Mouse (Mus musculus): ENCODE results near the gene Olfr64. TPM values are rescaled to one million over a fixed set of nuclear protein-coding genes. Genes with fewer than 3 reads are reported as not detected.

Olfr64 gene
- polyA plus RNA-seq (2016; fragmentation: Nextera tagmentation; extraction: Ambion mirVana), result not detected in 2 replicates

DNA sequence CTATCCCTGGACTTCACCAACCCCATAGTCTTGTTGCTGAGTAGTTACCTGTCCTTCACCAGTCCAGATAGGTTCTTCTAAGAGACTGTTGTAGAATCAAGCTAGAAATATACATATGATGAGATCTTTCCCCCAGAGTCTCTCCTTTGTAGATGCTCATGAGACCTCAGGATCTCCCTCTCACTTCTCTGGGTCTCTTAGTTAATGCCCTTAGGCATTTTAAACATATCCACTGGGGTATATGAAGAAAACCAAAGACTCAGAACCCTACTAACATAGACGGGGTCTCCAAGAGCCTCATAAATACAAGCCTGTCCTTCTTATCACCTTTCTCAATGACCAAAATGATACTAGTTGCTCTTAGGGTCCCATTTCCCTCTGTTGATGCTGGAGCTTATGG lies at the start of gene Olfr64:
Gene Olfr64, minus strand, starts transcription at position 101 of the 400 bp plus-strand sequence.
- H3K36me3 ChIP-seq, result no peaks in the 10 kb centered on the region
- H3K4me3 ChIP-seq (replicated peaks), result no peak within 1 kb of the TSS
- H3K27me3 ChIP-seq, result no peaks in the 10 kb centered on the region
- no peak within 1 kb of the TSS for H3K27ac ChIP-seq
- no peak within 1 kb of the TSS for H3K9ac ChIP-seq (replicated peaks)
- 72% methylated on average over 1 of the region's 1 CpGs for WGBS
- no peaks in the 10 kb centered on the region for H3K9me3 ChIP-seq
- H3K4me2 ChIP-seq, result no peak within 1 kb of the TSS
- no peaks in the 10 kb centered on the region for H3K4me1 ChIP-seq (replicated peaks)
- no peak for ATAC-seq (ENCODE audit: insufficient number of reproducible peaks, insufficient read depth, low FRiP score, low TSS enrichment, low read depth)

DNA sequence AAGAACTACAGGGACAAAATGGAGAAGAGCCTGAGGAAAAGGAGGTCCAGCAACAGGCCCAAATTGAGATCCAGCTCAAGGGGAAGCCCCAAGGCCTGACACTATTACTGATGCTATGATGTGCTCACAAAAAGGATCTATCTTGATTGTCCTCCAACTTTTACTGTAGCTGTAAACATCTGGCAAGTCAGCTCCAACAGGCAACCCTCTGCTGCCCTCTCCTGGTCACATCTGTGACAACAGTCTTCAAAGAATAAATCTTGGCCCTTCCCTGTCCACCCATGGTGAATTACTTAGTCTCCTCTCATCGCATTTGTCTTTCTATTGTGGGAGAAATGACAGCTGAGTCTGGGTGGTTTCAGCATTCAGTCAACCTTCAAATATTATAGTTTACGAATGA lies 48.4 kb upstream of the Olfr64 start:
- 34% methylated on average over 2 of the region's 2 CpGs for WGBS
- H3K4me1 ChIP-seq (replicated peaks), result no peaks in the 10 kb centered on the region

GRCm38 (mm10) chr7:103934264-103934663 lies 40.0 kb upstream of the Olfr64 start, which contains the start of gene Olfr632:
Gene Olfr632, plus strand, starts transcription at chr7:103934347.
- H3K4me1 ChIP-seq (replicated peaks), result no peaks in the 10 kb centered on the region
- no peak within 1 kb of the TSS for H3K4me3 ChIP-seq (replicated peaks)
- no peak within 1 kb of the TSS for H3K9ac ChIP-seq (replicated peaks)
- H3K27ac ChIP-seq, result no peak within 1 kb of the TSS
- no peaks in the 10 kb centered on the region for H3K9me3 ChIP-seq
- no peaks in the 10 kb centered on the region for H3K36me3 ChIP-seq
- H3K4me2 ChIP-seq, result no peak within 1 kb of the TSS
- no peaks in the 10 kb centered on the region for H3K27me3 ChIP-seq
- WGBS, result 73% methylated on average over 2 of the region's 2 CpGs
- no peak for ATAC-seq (ENCODE audit: insufficient number of reproducible peaks, insufficient read depth, low FRiP score, low TSS enrichment, low read depth)

More for the DNA sequence above, 48.4 kb upstream of the Olfr64 start:
- Histone ChIP-seq H3K4me2 (no peak overlapping the region), H3K27ac (no peak overlapping the region), H3K27me3 (no peaks in the 10 kb centered on the region), H3K36me3 (no peaks in the 10 kb centered on the region), H3K9me3 (no peaks in the 10 kb centered on the region), H3K9ac (replicated peaks) (no peak overlapping the region), H3K4me3 (replicated peaks) (no peak overlapping the region)
- no peak for ATAC-seq (ENCODE audit: insufficient number of reproducible peaks, insufficient read depth, low FRiP score, low TSS enrichment, low read depth)

GRCm38 (mm10) chr7:103928525-103928924 lies 34.2 kb upstream of the Olfr64 start, which contains the start of gene Olfr631:
Gene Olfr631, plus strand, starts transcription at chr7:103928825.
- H3K36me3 ChIP-seq, result no peaks in the 10 kb centered on the region
- ATAC-seq (ENCODE audit: insufficient number of reproducible peaks, insufficient read depth, low FRiP score, low TSS enrichment, low read depth), result no peak
- no peak within 1 kb of the TSS for H3K9ac ChIP-seq (replicated peaks)
- no peaks in the 10 kb centered on the region for H3K27me3 ChIP-seq
- H3K4me3 ChIP-seq (replicated peaks), result no peak within 1 kb of the TSS
- no peaks in the 10 kb centered on the region for H3K9me3 ChIP-seq
- H3K4me1 ChIP-seq (replicated peaks), result no peaks in the 10 kb centered on the region
- no peak within 1 kb of the TSS for H3K27ac ChIP-seq
- no peak within 1 kb of the TSS for H3K4me2 ChIP-seq

DNA sequence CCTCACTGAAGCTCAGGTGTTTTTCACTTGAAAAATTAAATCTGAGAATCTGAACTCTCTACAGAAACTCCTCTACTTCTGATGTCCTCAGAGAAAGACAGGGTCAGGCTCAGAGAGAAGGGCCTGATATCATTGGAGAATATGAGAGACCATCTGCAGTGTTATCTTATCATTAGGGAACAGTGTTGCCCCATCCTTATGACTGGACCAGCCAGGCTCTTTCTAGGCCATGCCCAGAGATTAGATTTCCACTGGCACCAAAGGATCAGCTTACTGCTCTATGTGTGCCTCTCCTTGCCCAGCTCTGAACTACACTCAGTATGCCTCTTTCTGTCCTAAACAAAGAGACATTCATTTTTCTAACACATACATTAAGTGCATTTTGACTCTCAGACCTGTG lies 21.1 kb upstream of the Olfr64 start:
- Histone ChIP-seq H3K36me3 (no peaks in the 10 kb centered on the region), H3K9ac (replicated peaks) (no peak overlapping the region), H3K4me3 (replicated peaks) (no peak overlapping the region), H3K4me1 (replicated peaks) (no peaks in the 10 kb centered on the region), H3K27ac (no peak overlapping the region), H3K4me2 (no peak overlapping the region), H3K9me3 (no peaks in the 10 kb centered on the region), H3K27me3 (no peaks in the 10 kb centered on the region)
- no peak for ATAC-seq (ENCODE audit: insufficient number of reproducible peaks, insufficient read depth, low FRiP score, low TSS enrichment, low read depth)

DNA sequence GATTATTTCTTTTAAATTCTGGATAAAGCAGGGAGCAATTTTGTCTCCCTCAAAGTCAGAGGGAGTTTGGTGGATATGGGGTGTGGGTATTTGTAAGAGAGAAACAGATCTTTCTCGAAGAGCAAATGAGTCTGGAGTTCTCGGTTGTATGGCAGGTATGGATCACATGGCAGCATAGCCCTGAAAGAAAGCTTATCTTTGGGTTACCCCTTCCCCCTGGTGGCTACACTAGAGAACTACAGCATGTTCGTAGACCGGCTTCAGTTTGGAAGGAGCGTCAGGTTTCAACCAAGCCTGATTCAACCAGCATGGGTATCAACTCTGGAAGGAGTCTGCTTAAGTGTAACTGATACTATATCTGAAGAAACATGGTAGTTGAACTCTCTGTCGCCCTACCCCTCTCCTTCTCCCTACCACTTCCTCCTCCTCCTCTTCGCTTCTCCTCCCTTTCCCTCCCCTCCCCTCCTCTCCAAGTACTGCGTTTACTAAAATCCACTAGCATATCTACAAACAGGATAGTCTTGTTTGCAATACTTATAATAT lies 18.8 kb upstream of the Olfr64 start:
- Histone ChIP-seq H3K4me3 (replicated peaks) (no peak overlapping the region), H3K4me1 (replicated peaks) (no peaks in the 10 kb centered on the region), H3K9ac (replicated peaks) (no peak overlapping the region), H3K27ac (no peak overlapping the region), H3K9me3 (no peaks in the 10 kb centered on the region), H3K4me2 (no peak overlapping the region), H3K27me3 (no peaks in the 10 kb centered on the region), H3K36me3 (no peaks in the 10 kb centered on the region)
- no peak for ATAC-seq (ENCODE audit: insufficient number of reproducible peaks, insufficient read depth, low FRiP score, low TSS enrichment, low read depth)
- WGBS, result 44% methylated on average over 8 of the region's 8 CpGs

DNA sequence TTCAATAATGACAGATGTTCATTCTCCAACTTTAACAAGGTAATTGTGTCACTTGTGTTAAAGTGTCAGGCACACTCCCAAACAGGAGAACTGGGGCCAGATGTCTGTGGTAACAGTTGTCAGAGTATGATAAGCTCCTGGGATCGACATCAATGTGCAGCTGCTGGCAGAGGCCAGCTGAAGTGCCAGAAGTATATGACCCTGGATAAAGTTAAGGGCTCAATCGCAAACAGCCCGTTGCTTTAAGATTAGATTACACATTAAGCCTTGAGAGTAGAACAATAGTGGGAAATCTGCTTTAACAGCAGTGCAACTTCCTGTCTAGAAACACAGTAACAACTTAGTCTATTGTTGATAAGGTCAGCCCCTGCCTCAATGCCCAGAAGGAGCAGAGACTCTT lies 15.8 kb upstream of the Olfr64 start:
- Histone ChIP-seq H3K9me3 (no peaks in the 10 kb centered on the region), H3K36me3 (no peaks in the 10 kb centered on the region), H3K9ac (replicated peaks) (no peak overlapping the region), H3K27ac (no peak overlapping the region), H3K4me2 (no peak overlapping the region), H3K27me3 (no peaks in the 10 kb centered on the region), H3K4me1 (replicated peaks) (no peaks in the 10 kb centered on the region), H3K4me3 (replicated peaks) (no peak overlapping the region)
- 30% methylated on average over 3 of the region's 3 CpGs for WGBS
- ATAC-seq (ENCODE audit: insufficient number of reproducible peaks, insufficient read depth, low FRiP score, low TSS enrichment, low read depth), result no peak

GRCm38 (mm10) chr7:103903187-103903586 lies 8.9 kb upstream of the Olfr64 start, which contains the start of gene Olfr65:
Gene Olfr65, plus strand, starts transcription at chr7:103903487.
- no peak within 1 kb of the TSS for H3K4me3 ChIP-seq (replicated peaks)
- no peak within 1 kb of the TSS for H3K27ac ChIP-seq
- no peaks in the 10 kb centered on the region for H3K27me3 ChIP-seq
- no peaks in the 10 kb centered on the region for H3K9me3 ChIP-seq
- H3K36me3 ChIP-seq, result no peaks in the 10 kb centered on the region
- H3K4me1 ChIP-seq (replicated peaks), result no peaks in the 10 kb centered on the region
- H3K9ac ChIP-seq (replicated peaks), result no peak within 1 kb of the TSS
- WGBS, result 75% methylated on average over 2 of the region's 2 CpGs
- H3K4me2 ChIP-seq, result no peak within 1 kb of the TSS
- ATAC-seq (ENCODE audit: insufficient number of reproducible peaks, insufficient read depth, low FRiP score, low TSS enrichment, low read depth), result no peak

- H3K4me2 ChIP-seq, result no peak within 1 kb of the TSS
- no peak within 1 kb of the TSS for H3K4me3 ChIP-seq (replicated peaks)
- H3K9ac ChIP-seq (replicated peaks), result no peak within 1 kb of the TSS
- H3K27me3 ChIP-seq, result no peaks in the 10 kb centered on the region
- no peaks in the 10 kb centered on the region for H3K4me1 ChIP-seq (replicated peaks)
- ATAC-seq (ENCODE audit: insufficient number of reproducible peaks, insufficient read depth, low FRiP score, low TSS enrichment, low read depth), result no peak
- no peaks in the 10 kb centered on the region for H3K36me3 ChIP-seq
- H3K9me3 ChIP-seq, result no peaks in the 10 kb centered on the region
- H3K27ac ChIP-seq, result no peak within 1 kb of the TSS
Measured at GRCm38 (mm10) chr7:103886152-103886551, 8.1 kb downstream of the Olfr64 start, which contains the start of gene Olfr66. Gene Olfr66, minus strand, starts transcription at chr7:103886252.

DNA sequence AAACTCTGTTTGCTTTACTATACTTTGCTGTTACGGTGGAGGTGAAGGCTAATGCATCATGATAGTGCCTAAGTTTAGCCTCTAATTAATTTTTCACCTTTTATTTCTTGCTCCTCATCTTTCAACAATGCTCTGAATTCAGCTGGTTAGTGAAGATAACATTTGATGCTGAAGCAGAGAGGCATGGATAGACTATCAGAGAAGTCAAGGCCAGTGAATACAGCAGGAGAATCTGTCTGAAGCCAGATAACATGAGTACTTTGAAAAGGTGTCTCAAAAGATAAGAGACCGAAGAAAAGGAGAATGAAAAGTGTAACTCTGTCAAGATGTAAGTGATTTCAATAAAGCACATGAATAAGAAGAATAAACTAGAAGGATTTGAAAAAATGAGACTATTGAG lies 17.2 kb downstream of the Olfr64 start:
- Histone ChIP-seq H3K4me1 (replicated peaks) (no peaks in the 10 kb centered on the region), H3K9me3 (no peaks in the 10 kb centered on the region), H3K27me3 (no peaks in the 10 kb centered on the region), H3K36me3 (no peaks in the 10 kb centered on the region), H3K4me3 (replicated peaks) (no peak overlapping the region), H3K4me2 (no peak overlapping the region), H3K9ac (replicated peaks) (no peak overlapping the region), H3K27ac (no peak overlapping the region)
- WGBS, result 84% methylated on average over 2 of the region's 2 CpGs
- no peak for ATAC-seq (ENCODE audit: insufficient number of reproducible peaks, insufficient read depth, low FRiP score, low TSS enrichment, low read depth)

DNA sequence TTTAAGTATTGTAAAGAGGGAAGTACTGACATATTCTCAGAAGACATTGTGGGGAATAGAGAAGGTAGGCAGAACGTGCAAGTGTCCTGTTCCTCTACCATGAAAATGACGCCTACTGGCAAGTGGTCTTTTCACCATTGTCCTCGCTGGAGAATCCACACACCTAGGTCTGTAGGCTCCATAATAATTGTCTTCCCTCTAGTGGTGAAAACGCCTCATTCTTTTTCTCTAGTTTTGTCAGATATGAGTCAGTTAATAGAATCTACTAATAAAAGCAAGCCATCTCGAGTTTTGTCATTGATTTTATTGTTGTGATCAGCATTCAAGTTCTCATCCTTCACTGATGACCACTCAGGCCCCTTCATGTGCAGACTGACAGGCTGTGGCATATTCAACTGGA lies 19.8 kb downstream of the Olfr64 start:
- no peak for ATAC-seq (ENCODE audit: insufficient number of reproducible peaks, insufficient read depth, low FRiP score, low TSS enrichment, low read depth)
- Histone ChIP-seq H3K27ac (no peak overlapping the region), H3K4me1 (replicated peaks) (no peaks in the 10 kb centered on the region), H3K4me3 (replicated peaks) (no peak overlapping the region), H3K4me2 (no peak overlapping the region), H3K27me3 (no peaks in the 10 kb centered on the region), H3K36me3 (no peaks in the 10 kb centered on the region), H3K9me3 (no peaks in the 10 kb centered on the region), H3K9ac (replicated peaks) (no peak overlapping the region)
- WGBS, result 57% methylated on average over 5 of the region's 5 CpGs

DNA sequence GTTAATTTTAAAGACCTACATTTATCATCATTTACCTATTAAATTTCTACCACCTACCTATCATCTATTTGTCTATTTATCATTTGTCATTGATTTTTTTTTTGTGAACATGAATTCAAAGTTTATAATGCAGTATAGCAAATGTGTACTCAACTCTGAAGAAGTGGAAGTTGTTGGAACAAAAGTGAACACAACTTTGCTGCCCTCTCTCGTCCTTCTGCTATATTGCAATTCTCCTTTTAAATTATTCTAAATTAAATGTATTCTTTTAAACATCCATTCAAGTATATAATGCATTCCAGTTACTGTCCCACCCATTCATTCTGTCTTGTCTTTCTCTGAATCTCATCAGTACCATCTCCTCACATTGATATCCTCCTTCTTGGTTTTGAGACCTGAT lies 21.2 kb downstream of the Olfr64 start:
- H3K4me1 ChIP-seq (replicated peaks), result no peaks in the 10 kb centered on the region
- H3K27me3 ChIP-seq, result no peaks in the 10 kb centered on the region
- ATAC-seq (ENCODE audit: insufficient number of reproducible peaks, insufficient read depth, low FRiP score, low TSS enrichment, low read depth), result no peak
- H3K9ac ChIP-seq (replicated peaks), result no peak overlapping the region
- no peak overlapping the region for H3K27ac ChIP-seq
- no peaks in the 10 kb centered on the region for H3K9me3 ChIP-seq
- no peaks in the 10 kb centered on the region for H3K36me3 ChIP-seq
- no peak overlapping the region for H3K4me2 ChIP-seq
- no peak overlapping the region for H3K4me3 ChIP-seq (replicated peaks)
- 10% methylated on average over 1 of the region's 1 CpGs for WGBS
